Mouse (Mus musculus) liver, adult 2 months (tissue): ENCODE data around the gene Tmem247.

Experiments
- CTCF ChIP-seq: fragments of 200-500 bp; IDR thresholded peaks from 2 replicates; pipeline ENCODE4 v1.5.1; 2011; ENCODE audit warnings: low read depth, low read length, control low read depth
- POLR2A ChIP-seq: fragments of 200-500 bp; IDR thresholded peaks from 2 replicates; pipeline ENCODE4 v1.6.1; 2011; ENCODE audit warnings: low read length, control low read depth; ENCODE audit not compliant: insufficient read depth; ENCODE audit errors: extremely low read depth

GRCm38 (mm10) chr17:86919729-86920128 lies 2.6 kb downstream of the Tmem247 start:
- TF ChIP-seq POLR2A (no peak), CTCF (no peak)
